Mouse (Mus musculus): ENCODE measurements around the gene Ntm. TPM values are rescaled to one million over a fixed set of nuclear protein-coding genes. Genes with fewer than 3 reads are reported as not detected.

Ntm gene
- polyA plus RNA-seq, 1 experiment, result not detected

- Histone ChIP-seq H3K4me2 (ENCODE audit: low read depth) (no peak overlapping the region), H3K4me3 (no peak overlapping the region), H3K36me3 (ENCODE audit: control insufficient read depth, insufficient read depth) (no peaks in the 10 kb centered on the region), H3K79me2 (ENCODE audit: control insufficient read depth, insufficient read depth) (no peaks in the 10 kb centered on the region), H3ac (ENCODE audit: control insufficient read depth, insufficient read length) (no peak overlapping the region), H3K27me3 (ENCODE audit: control insufficient read depth, insufficient read depth, insufficient read length) (no peaks in the 10 kb centered on the region)
- TF ChIP-seq POLR2A (IDR thresholded peaks at IDR 0.05; ENCODE audit: insufficient read length, low read depth) (no peak), MYOG (IDR thresholded peaks at IDR 0.05; ENCODE audit: control insufficient read depth in 1 of 3, insufficient read depth in 1 of 3, insufficient read length in 2 of 3, low read depth in 2 of 3) (no peak), MYOD1 (IDR thresholded peaks at IDR 0.05; ENCODE audit: control insufficient read depth in 1 of 3, insufficient read length in 2 of 3, low read depth in 2 of 3) (no peak), POLR2AphosphoS2 (IDR thresholded peaks at IDR 0.05; ENCODE audit: insufficient read length, low read depth) (no peak), TCF3 (IDR thresholded peaks at IDR 0.05; ENCODE audit: insufficient read length, low read depth) (no peak), CEBPB (IDR thresholded peaks at IDR 0.05; ENCODE audit: insufficient read depth, poor library complexity, severe bottlenecking) (no peak), TCF12 (IDR thresholded peaks at IDR 0.05; ENCODE audit: insufficient read depth, poor library complexity, severe bottlenecking) (no peak), E2F4 (IDR thresholded peaks at IDR 0.05; ENCODE audit: insufficient read depth) (no peak), MAX (IDR thresholded peaks at IDR 0.05; ENCODE audit: low read depth) (no peak), REST (IDR thresholded peaks at IDR 0.05; ENCODE audit: insufficient read depth, insufficient read length) (no peak), SRF (IDR thresholded peaks at IDR 0.05; ENCODE audit: control insufficient read depth, insufficient read length, low read depth) (no peak), USF1 (IDR thresholded peaks at IDR 0.05; ENCODE audit: low read depth) (no peak)
Measured at GRCm38 (mm10) chr9:29514588-29515356, 448.2 kb downstream of the Ntm start.

- H3ac ChIP-seq (ENCODE audit: control insufficient read depth, insufficient read length), result no peak overlapping the region
- H3K4me2 ChIP-seq (ENCODE audit: low read depth), result no peak overlapping the region
- TF ChIP-seq CEBPB (IDR thresholded peaks at IDR 0.05; ENCODE audit: insufficient read depth, poor library complexity, severe bottlenecking) (no peak), REST (IDR thresholded peaks at IDR 0.05; ENCODE audit: insufficient read depth, insufficient read length) (no peak), MYOD1 (IDR thresholded peaks at IDR 0.05; ENCODE audit: control insufficient read depth in 1 of 3, insufficient read length in 2 of 3, low read depth in 2 of 3) (no peak), TCF3 (IDR thresholded peaks at IDR 0.05; ENCODE audit: insufficient read length, low read depth) (no peak), USF1 (IDR thresholded peaks at IDR 0.05; ENCODE audit: low read depth) (no peak)
- no peaks in the 10 kb centered on the region for H3K27me3 ChIP-seq (ENCODE audit: control insufficient read depth, insufficient read depth, insufficient read length)
- H3K36me3 ChIP-seq (ENCODE audit: control insufficient read depth, insufficient read depth), result no peaks in the 10 kb centered on the region
- no peak overlapping the region for H3K4me3 ChIP-seq
- no peaks in the 10 kb centered on the region for H3K79me2 ChIP-seq (ENCODE audit: control insufficient read depth, insufficient read depth)
Measured at GRCm38 (mm10) chr9:29496002-29496401, 466.9 kb downstream of the Ntm start.

GRCm38 (mm10) chr9:29482272-29482671 lies 480.7 kb downstream of the Ntm start:
- Histone ChIP-seq H3ac (ENCODE audit: control insufficient read depth, insufficient read length) (no peak overlapping the region), H3K36me3 (ENCODE audit: control insufficient read depth, insufficient read depth) (no peaks in the 10 kb centered on the region), H3K27me3 (ENCODE audit: control insufficient read depth, insufficient read depth, insufficient read length) (no peaks in the 10 kb centered on the region), H3K79me2 (ENCODE audit: control insufficient read depth, insufficient read depth) (no peaks in the 10 kb centered on the region), H3K4me3 (no peak overlapping the region), H3K4me2 (ENCODE audit: low read depth) (no peak overlapping the region)
- TF ChIP-seq TCF12 (IDR thresholded peaks at IDR 0.05; ENCODE audit: insufficient read depth, poor library complexity, severe bottlenecking) (no peak), MYOG (IDR thresholded peaks at IDR 0.05; ENCODE audit: control insufficient read depth in 1 of 3, insufficient read depth in 1 of 3, insufficient read length in 2 of 3, low read depth in 2 of 3) (no peak)

GRCm38 (mm10) chr9:29479051-29479450 lies 483.9 kb downstream of the Ntm start:
- no peak for TF ChIP-seq CEBPB (IDR thresholded peaks at IDR 0.05; ENCODE audit: insufficient read depth, poor library complexity, severe bottlenecking)
- TF ChIP-seq E2F4 (IDR thresholded peaks at IDR 0.05; ENCODE audit: insufficient read depth), result no peak
- TF ChIP-seq MAX (IDR thresholded peaks at IDR 0.05; ENCODE audit: low read depth), result no peak
- no peak for TF ChIP-seq POLR2A (IDR thresholded peaks at IDR 0.05; ENCODE audit: insufficient read length, low read depth)
- TF ChIP-seq REST (IDR thresholded peaks at IDR 0.05; ENCODE audit: insufficient read depth, insufficient read length), result no peak
- TF ChIP-seq TCF12 (IDR thresholded peaks at IDR 0.05; ENCODE audit: insufficient read depth, poor library complexity, severe bottlenecking), result no peak
- TF ChIP-seq TCF3 (IDR thresholded peaks at IDR 0.05; ENCODE audit: insufficient read length, low read depth), result no peak
- TF ChIP-seq MYOG (IDR thresholded peaks at IDR 0.05; ENCODE audit: control insufficient read depth in 1 of 3, insufficient read depth in 1 of 3, insufficient read length in 2 of 3, low read depth in 2 of 3), result no peak
- no peak for TF ChIP-seq USF1 (IDR thresholded peaks at IDR 0.05; ENCODE audit: low read depth)
- TF ChIP-seq SRF (IDR thresholded peaks at IDR 0.05; ENCODE audit: control insufficient read depth, insufficient read length, low read depth), result no peak
- TF ChIP-seq POLR2AphosphoS2 (IDR thresholded peaks at IDR 0.05; ENCODE audit: insufficient read length, low read depth), result no peak
- no peak for TF ChIP-seq MYOD1 (IDR thresholded peaks at IDR 0.05; ENCODE audit: control insufficient read depth in 1 of 3, insufficient read length in 2 of 3, low read depth in 2 of 3)
- H3K4me2 ChIP-seq (ENCODE audit: low read depth), result no peak overlapping the region
- no peaks in the 10 kb centered on the region for H3K27me3 ChIP-seq (ENCODE audit: control insufficient read depth, insufficient read depth, insufficient read length)
- H3K79me2 ChIP-seq (ENCODE audit: control insufficient read depth, insufficient read depth), result no peaks in the 10 kb centered on the region
- no peak overlapping the region for H3K4me3 ChIP-seq
- no peak overlapping the region for H3ac ChIP-seq (ENCODE audit: control insufficient read depth, insufficient read length)
- no peaks in the 10 kb centered on the region for H3K36me3 ChIP-seq (ENCODE audit: control insufficient read depth, insufficient read depth)

GRCm38 (mm10) chr9:29477219-29477618 lies 485.7 kb downstream of the Ntm start:
- H3K36me3 ChIP-seq (ENCODE audit: control insufficient read depth, insufficient read depth), result no peaks in the 10 kb centered on the region
- no peaks in the 10 kb centered on the region for H3K79me2 ChIP-seq (ENCODE audit: control insufficient read depth, insufficient read depth)
- H3ac ChIP-seq (ENCODE audit: control insufficient read depth, insufficient read length), result no peak overlapping the region
- no peak overlapping the region for H3K4me2 ChIP-seq (ENCODE audit: low read depth)
- no peaks in the 10 kb centered on the region for H3K27me3 ChIP-seq (ENCODE audit: control insufficient read depth, insufficient read depth, insufficient read length)
- TF ChIP-seq USF1 (IDR thresholded peaks at IDR 0.05; ENCODE audit: low read depth), result no peak
- TF ChIP-seq TCF12 (IDR thresholded peaks at IDR 0.05; ENCODE audit: insufficient read depth, poor library complexity, severe bottlenecking), result no peak
- TF ChIP-seq REST (IDR thresholded peaks at IDR 0.05; ENCODE audit: insufficient read depth, insufficient read length), result no peak
- TF ChIP-seq SRF (IDR thresholded peaks at IDR 0.05; ENCODE audit: control insufficient read depth, insufficient read length, low read depth), result no peak
- TF ChIP-seq CEBPB (IDR thresholded peaks at IDR 0.05; ENCODE audit: insufficient read depth, poor library complexity, severe bottlenecking), result no peak
- TF ChIP-seq POLR2AphosphoS2 (IDR thresholded peaks at IDR 0.05; ENCODE audit: insufficient read length, low read depth), result no peak
- no peak overlapping the region for H3K4me3 ChIP-seq
